Mouse (Mus musculus): Measurements from ENCODE around the gene Fam83d. TPM values are rescaled to one million over a fixed set of nuclear protein-coding genes. Genes with fewer than 3 reads are reported as not detected.

Gene Fam83d
- polyA plus RNA-seq, 1 experiment, result 2.2 TPM

DNA sequence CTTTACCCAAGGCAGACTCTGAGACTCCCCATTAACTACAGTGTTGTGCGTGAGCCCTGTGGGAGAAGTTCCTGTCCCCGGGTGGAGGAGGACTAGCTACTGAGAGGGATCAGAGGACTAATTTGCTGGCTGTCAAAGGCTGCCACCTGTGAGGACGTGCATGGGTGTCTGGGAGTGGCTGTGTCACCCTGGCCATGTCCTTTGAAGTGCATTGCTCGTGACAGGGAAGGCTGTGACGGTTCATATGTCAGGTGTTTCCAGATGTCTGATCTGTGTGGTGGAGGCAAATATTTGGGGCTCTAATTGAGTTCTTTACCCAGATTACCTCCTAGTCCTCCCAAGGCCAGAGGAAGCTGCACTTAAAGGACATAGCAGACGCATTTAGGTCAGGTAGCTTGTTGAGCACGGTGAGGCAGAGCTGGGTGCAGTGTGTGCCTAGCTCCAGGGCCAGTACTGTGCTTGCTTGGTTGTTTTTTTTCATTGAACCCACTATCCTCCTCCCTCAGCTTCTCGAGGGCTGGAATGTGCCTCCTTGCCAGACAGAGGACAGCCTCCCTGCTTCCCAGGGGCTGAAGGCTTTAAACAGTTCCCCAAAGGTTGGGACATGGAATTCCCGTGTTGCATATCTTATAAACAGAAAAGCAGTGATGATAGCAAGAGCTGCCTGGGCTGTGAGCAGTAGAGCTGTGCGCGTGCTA lies 3.3 kb downstream of the Fam83d start:
- TF ChIP-seq POLR2A (IDR thresholded peaks at IDR 0.05; ENCODE audit: extremely low read depth, insufficient read depth, low read length), result no peak
- no peak for TF ChIP-seq CTCF (IDR thresholded peaks at IDR 0.05; ENCODE audit: extremely low read depth, insufficient read depth, low read length)
- Histone ChIP-seq H3K27ac (ENCODE audit: insufficient read depth, low read length) (no peak overlapping the region), H3K4me3 (ENCODE audit: insufficient read depth, low read length) (no peak overlapping the region), H3K4me1 (ENCODE audit: control insufficient read depth, insufficient read depth, low read length) (no peaks in the 10 kb centered on the region)

DNA sequence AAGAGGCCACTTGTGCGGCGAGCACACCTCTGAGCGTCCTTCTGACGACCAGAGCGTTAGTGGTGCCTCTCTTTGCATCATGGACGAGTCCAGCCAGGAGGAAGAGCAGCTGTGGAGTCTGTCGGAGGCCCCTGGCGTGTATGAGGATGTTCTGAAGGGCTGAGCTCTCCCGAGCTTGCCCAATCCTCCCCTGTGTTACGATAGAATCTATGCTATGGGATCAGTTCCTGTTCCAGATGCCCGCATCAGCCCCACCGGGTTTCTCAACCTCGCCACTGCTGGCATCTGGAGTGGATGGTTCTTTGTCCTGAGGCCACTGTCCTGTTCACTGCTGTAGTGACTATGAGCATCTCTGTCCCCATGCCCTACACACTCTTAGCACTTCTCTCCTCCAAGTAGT lies 4.9 kb downstream of the Fam83d start:
- no peak for TF ChIP-seq POLR2A (IDR thresholded peaks at IDR 0.05; ENCODE audit: extremely low read depth, insufficient read depth, low read length)
- TF ChIP-seq CTCF (IDR thresholded peaks at IDR 0.05; ENCODE audit: extremely low read depth, insufficient read depth, low read length), result no peak
- no peak overlapping the region for H3K4me3 ChIP-seq (ENCODE audit: insufficient read depth, low read length)
- H3K4me1 ChIP-seq (ENCODE audit: control insufficient read depth, insufficient read depth, low read length), result no peaks in the 10 kb centered on the region
- H3K27ac ChIP-seq (ENCODE audit: insufficient read depth, low read length), result no peak overlapping the region

DNA sequence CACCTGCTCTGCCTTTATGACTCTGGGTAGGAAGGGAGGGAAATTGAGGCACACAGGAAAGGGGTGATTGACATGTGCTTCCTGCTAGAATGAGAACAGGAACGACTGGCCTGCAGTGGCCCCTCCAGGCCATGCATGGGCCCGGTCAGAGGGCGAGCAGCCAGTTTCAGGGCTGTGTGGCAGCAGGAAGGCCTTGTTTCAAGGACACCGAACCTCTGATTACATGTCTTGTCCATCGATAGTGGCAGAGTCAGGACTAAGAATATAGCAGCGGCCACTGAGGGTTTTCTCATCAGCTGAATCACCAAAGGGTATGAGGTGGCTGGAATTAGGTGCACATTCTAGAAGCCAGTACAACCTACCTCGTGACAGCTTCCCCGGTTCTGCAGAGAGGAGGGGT lies 7.0 kb downstream of the Fam83d start:
- H3K4me3 ChIP-seq (ENCODE audit: insufficient read depth, low read length), result no peak overlapping the region
- no peak overlapping the region for H3K27ac ChIP-seq (ENCODE audit: insufficient read depth, low read length)
- TF ChIP-seq POLR2A (IDR thresholded peaks at IDR 0.05; ENCODE audit: extremely low read depth, insufficient read depth, low read length) (no peak), CTCF (IDR thresholded peaks at IDR 0.05; ENCODE audit: extremely low read depth, insufficient read depth, low read length) (no peak)
- H3K4me1 ChIP-seq (ENCODE audit: control insufficient read depth, insufficient read depth, low read length), result no peaks in the 10 kb centered on the region

DNA sequence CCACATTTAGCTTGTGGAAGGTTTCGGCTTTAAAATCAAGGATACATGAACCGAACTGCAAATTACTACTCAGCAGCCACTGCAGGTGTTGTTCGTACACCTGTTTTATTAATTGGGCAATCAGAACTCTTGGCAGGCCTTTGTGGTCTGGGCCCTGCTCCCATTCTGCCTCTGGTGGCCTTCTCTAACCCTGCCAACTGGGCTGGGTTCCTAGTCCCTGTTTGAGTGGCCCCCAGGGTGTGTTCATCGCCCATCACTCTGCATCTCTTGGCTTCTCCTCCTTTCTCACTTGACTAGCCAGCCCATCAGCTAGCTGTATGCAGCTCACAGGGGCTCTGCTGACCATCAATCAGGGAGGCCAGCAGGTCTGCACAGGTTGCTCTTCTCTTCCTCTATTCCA lies 8.8 kb downstream of the Fam83d start:
- H3K4me1 ChIP-seq (ENCODE audit: control insufficient read depth, insufficient read depth, low read length), result no peaks in the 10 kb centered on the region
- no peak for TF ChIP-seq POLR2A (IDR thresholded peaks at IDR 0.05; ENCODE audit: extremely low read depth, insufficient read depth, low read length)
- no peak for TF ChIP-seq CTCF (IDR thresholded peaks at IDR 0.05; ENCODE audit: extremely low read depth, insufficient read depth, low read length)
- H3K27ac ChIP-seq (ENCODE audit: insufficient read depth, low read length), result no peak overlapping the region
- no peak overlapping the region for H3K4me3 ChIP-seq (ENCODE audit: insufficient read depth, low read length)

DNA sequence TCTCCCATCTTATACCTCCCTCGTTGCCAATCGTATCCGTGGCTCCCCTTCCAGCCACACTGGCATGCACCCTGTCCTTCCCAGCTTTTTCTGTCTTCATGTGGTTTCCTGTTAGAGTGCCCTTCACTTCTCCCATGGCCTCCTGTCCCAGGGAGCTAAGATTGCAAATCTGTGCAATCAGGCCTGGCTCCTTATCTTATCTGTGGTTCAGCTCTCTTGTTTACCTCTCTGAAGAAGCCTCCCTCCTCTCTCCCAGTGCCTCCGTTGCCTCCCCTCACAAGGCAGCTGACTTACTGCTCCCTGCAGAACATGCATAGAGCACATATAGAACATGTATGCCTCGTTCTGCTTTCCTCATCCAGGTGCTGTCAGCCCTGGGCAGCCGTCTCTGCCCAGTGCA lies 9.6 kb downstream of the Fam83d start:
- TF ChIP-seq POLR2A (IDR thresholded peaks at IDR 0.05; ENCODE audit: extremely low read depth, insufficient read depth, low read length) (no peak), CTCF (IDR thresholded peaks at IDR 0.05; ENCODE audit: extremely low read depth, insufficient read depth, low read length) (no peak)
- no peak overlapping the region for H3K4me3 ChIP-seq (ENCODE audit: insufficient read depth, low read length)
- no peak overlapping the region for H3K27ac ChIP-seq (ENCODE audit: insufficient read depth, low read length)
- H3K4me1 ChIP-seq (ENCODE audit: control insufficient read depth, insufficient read depth, low read length), result no peaks in the 10 kb centered on the region

DNA sequence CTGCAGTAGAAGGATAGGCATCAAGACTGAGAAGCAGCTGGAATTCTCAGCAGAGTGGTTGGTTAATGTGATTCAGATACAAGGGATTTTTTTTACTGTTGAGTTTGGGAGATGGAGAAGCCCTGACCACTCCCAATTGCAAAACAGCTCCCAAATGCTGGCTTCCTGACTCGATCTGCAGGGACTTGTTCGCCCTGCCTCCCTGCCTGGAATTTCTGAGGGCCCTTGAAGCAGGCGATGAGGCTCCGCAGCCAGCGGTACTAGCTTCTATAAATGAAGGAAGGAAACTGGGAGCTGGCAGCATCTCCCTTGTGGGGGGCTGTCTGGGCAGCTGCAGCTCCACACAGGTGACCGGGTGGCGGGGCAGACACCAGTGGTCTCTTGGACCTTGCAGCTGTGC lies 10.5 kb downstream of the Fam83d start:
- Histone ChIP-seq H3K27ac (ENCODE audit: insufficient read depth, low read length) (no peak overlapping the region), H3K4me3 (ENCODE audit: insufficient read depth, low read length) (no peak overlapping the region), H3K4me1 (ENCODE audit: control insufficient read depth, insufficient read depth, low read length) (no peaks in the 10 kb centered on the region)
- no peak for TF ChIP-seq CTCF (IDR thresholded peaks at IDR 0.05; ENCODE audit: extremely low read depth, insufficient read depth, low read length)

DNA sequence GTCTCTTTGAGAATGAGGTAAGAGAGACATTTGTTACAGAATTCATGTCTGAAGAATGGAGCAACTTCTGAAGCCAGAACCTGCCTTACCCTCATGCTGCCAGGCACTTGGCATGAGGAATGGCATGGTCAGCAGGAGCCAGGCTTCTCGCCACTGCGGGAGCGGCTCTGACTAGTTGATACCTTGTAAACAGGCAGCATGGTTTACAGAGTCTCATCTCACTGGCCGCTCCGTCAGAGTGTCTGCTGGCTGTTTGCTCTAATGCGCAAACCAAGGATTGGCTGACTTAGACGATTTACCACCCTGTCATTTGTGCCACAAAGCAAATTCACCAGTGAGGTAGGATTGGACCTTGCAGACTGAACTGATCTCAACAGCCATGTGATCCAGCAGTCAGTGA lies 13.2 kb downstream of the Fam83d start:
- Histone ChIP-seq H3K4me1 (ENCODE audit: control insufficient read depth, insufficient read depth, low read length) (no peaks in the 10 kb centered on the region), H3K4me3 (ENCODE audit: insufficient read depth, low read length) (no peak overlapping the region), H3K27ac (ENCODE audit: insufficient read depth, low read length) (no peak overlapping the region)
- no peak for TF ChIP-seq CTCF (IDR thresholded peaks at IDR 0.05; ENCODE audit: extremely low read depth, insufficient read depth, low read length)
- TF ChIP-seq POLR2A (IDR thresholded peaks at IDR 0.05; ENCODE audit: extremely low read depth, insufficient read depth, low read length), result no peak

DNA sequence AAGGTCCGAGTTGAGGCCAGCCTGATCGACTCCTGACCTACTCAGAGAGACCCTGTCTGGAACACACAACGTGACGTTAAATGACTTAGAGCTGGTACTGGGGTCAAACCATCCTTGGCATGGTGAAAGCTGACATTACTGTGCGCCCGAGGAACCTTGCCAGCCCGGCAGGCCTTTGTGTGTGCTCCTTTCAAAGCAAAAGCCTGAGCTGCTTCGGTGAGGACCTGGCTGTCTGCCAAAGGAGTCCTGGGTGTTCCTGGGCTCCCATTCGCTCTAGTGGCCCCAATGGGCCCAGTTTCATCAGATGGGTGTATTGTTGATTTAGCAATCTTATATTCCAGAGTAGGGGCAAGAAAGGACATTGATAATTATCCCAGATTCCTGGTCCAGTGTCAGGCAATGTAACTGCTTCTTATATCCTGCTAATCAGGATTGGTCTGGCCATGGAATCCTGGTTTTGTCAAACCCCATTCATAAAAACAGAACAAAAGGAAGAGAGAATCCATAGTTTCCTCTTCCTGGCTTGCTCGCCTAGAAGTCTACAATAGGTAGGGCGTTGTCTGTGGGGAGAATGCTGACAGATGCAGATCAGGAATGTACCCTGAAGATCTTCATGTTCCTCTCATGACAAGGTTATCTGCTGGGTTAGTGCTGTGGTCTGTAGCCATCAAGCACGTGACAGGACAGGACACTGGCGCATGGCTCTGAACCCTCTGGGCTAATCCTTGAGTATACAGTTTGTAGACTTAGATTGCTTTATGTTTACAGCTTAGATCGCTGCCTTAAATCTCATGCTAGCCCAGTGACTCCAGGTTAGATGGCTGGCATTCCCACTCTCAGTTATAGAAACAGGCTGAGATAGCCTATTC lies 19.3 kb downstream of the Fam83d start:
- TF ChIP-seq POLR2A (IDR thresholded peaks at IDR 0.05; ENCODE audit: extremely low read depth, insufficient read depth, low read length), result no peak
- no peak for TF ChIP-seq CTCF (IDR thresholded peaks at IDR 0.05; ENCODE audit: extremely low read depth, insufficient read depth, low read length)
- H3K27ac ChIP-seq (ENCODE audit: insufficient read depth, low read length), result no peak overlapping the region
- no peaks in the 10 kb centered on the region for H3K4me1 ChIP-seq (ENCODE audit: control insufficient read depth, insufficient read depth, low read length)
- no peak overlapping the region for H3K4me3 ChIP-seq (ENCODE audit: insufficient read depth, low read length)

DNA sequence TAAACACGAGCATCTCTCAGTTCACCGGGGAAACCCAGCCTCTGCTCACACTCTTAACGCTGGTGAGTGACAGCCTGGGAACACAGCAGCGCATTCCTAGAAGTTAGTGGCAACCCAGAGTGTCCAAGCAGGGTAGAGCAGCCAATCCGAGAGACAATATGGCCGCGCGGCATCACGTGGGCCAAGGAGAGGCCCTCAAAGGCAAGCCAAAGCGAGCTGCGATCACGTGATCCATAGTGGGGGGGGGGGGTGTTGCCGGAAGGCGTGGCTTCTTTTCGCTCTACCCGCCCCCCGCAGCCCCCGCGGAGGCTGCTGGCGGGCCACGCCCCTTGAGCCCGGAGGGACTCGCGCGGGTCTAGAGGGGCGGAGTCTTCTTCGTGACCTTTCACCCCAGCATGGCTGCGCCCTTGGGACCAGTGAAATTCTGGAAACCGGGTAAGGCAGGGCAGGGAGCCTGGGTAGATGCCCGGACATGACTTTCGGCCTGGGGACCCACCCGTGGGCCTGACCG lies 26.7 kb downstream of the Fam83d start, which contains the start of gene Dhx35:
Gene Dhx35 (plus strand): TSS at position 314 of the 511 bp plus-strand sequence.
- Histone ChIP-seq H3K4me3 (ENCODE audit: insufficient read depth, low read length) (peak within 1 kb of the TSS; percentile 66), H3K27ac (ENCODE audit: insufficient read depth, low read length) (0 out of 2 replicates have a peak within 1 kb of the TSS, but pooled peaks have one; percentile 1), H3K4me1 (ENCODE audit: control insufficient read depth, insufficient read depth, low read length) (peaks cover 4% of the 10 kb centered on the region; the same call in 1 of the 2 replicates)
- TF ChIP-seq POLR2A (IDR thresholded peaks at IDR 0.05; ENCODE audit: extremely low read depth, insufficient read depth, low read length) (peak; percentile 93), CTCF (IDR thresholded peaks at IDR 0.05; ENCODE audit: extremely low read depth, insufficient read depth, low read length) (no peak)

All from cortical plate, adult 2 months (tissue).